25 mouse cellular contexts compared by ENCODE assay signal in genomic region chr9:47765323-47765722, GRCm38 (mm10).
DNase-seq lines count a peak whose midpoint lies in the region; ATAC-seq and TF ChIP-seq lines count a peak whose summit lies in the region.
"Had no signal": no experiment of that assay in that cellular context is flagged by ENCODE, and none has a peak within 500 bp of the region (broad histone marks: within the 10 kb centered on the region; RNA-seq: fewer than 3 reads in every experiment).

No protein-coding gene starts in this region.

- TF ChIP-seq EP300 in lung, postnatal 0 days (IDR thresholded peaks at IDR 0.05) = no peak

- no peak for TF ChIP-seq CTCF in forebrain, postnatal 0 days (IDR thresholded peaks at IDR 0.05; ENCODE audit: low read depth)
- no peak for TF ChIP-seq CTCF in lung, embryonic 14.5 days (IDR thresholded peaks at IDR 0.05; ENCODE audit: low read depth)
- TF ChIP-seq CTCF in lung, adult 2 months (IDR thresholded peaks at IDR 0.05; ENCODE audit: insufficient read depth, low read length) = no peak
- no peak for TF ChIP-seq CTCF in lung, postnatal 0 days (IDR thresholded peaks at IDR 0.05)

- 81% methylated on average over 13 of the region's 13 CpGs for WGBS in forebrain, embryonic 16.5 days
- 77% methylated on average over 13 of the region's 13 CpGs for WGBS in forebrain, postnatal 0 days
- 36% methylated on average over 13 of the region's 13 CpGs for WGBS in lung, embryonic 14.5 days
- WGBS in lung, adult 2 months = 47% methylated on average over 13 of the region's 13 CpGs
- WGBS in lung, postnatal 0 days = 43% methylated on average over 13 of the region's 13 CpGs

- no peak overlapping the region for H3K4me3 ChIP-seq in forebrain, embryonic 16.5 days (replicated peaks; ENCODE audit: low read length)
- no peak overlapping the region for H3K4me3 ChIP-seq in forebrain, postnatal 0 days (ENCODE audit: low read depth, low read length)
- no peak overlapping the region for H3K4me3 ChIP-seq in lung, embryonic 14.5 days (ENCODE audit: low read depth, low read length)
- no peak overlapping the region for H3K4me3 ChIP-seq in lung, adult 2 months (replicated peaks; ENCODE audit: extremely low read depth, low read depth, low read length)
- no peak overlapping the region for H3K4me3 ChIP-seq in lung, postnatal 0 days (ENCODE audit: low read depth, low read length)
- H3K4me3 ChIP-seq: embryonic facial prominence, embryonic 10.5 days; embryonic facial prominence, embryonic 13.5 days; erythroblast, embryonic 14.5 days; forebrain, embryonic 12.5 days; forebrain, embryonic 15.5 days; gastrocnemius, adult 2 months; hindbrain, embryonic 12.5 days; hindbrain, embryonic 15.5 days had no signal

- no peaks in the 10 kb centered on the region for H3K27me3 ChIP-seq in forebrain, embryonic 16.5 days (replicated peaks; ENCODE audit: control insufficient read depth, insufficient read depth, low read length)
- no peaks in the 10 kb centered on the region for H3K27me3 ChIP-seq in forebrain, postnatal 0 days (ENCODE audit: insufficient read depth, low read length)
- no peaks in the 10 kb centered on the region; the same call in 1 of the 2 replicates for H3K27me3 ChIP-seq in lung, embryonic 14.5 days (ENCODE audit: insufficient read depth, low read length)
- no peaks in the 10 kb centered on the region for H3K27me3 ChIP-seq in lung, postnatal 0 days (replicated peaks; ENCODE audit: insufficient read depth, low read length)
- H3K27me3 ChIP-seq: embryonic facial prominence, embryonic 13.5 days; forebrain, embryonic 15.5 days; hindbrain, embryonic 12.5 days; hindbrain, embryonic 15.5 days had no signal

- H3K36me3 ChIP-seq in forebrain, embryonic 16.5 days (ENCODE audit: control insufficient read depth, insufficient read depth) = no peaks in the 10 kb centered on the region
- no peaks in the 10 kb centered on the region for H3K36me3 ChIP-seq in forebrain, postnatal 0 days (ENCODE audit: insufficient read depth)
- no peaks in the 10 kb centered on the region for H3K36me3 ChIP-seq in lung, embryonic 14.5 days (ENCODE audit: insufficient read depth)
- no peaks in the 10 kb centered on the region for H3K36me3 ChIP-seq in lung, postnatal 0 days (ENCODE audit: insufficient read depth, low read length)
- H3K36me3 ChIP-seq: embryonic facial prominence, embryonic 10.5 days; embryonic facial prominence, embryonic 13.5 days; forebrain, embryonic 12.5 days; forebrain, embryonic 15.5 days; hindbrain, embryonic 12.5 days; hindbrain, embryonic 15.5 days had no signal

- H3K27ac ChIP-seq in forebrain, embryonic 16.5 days (ENCODE audit: low read length) = peak overlapping the region; percentile 17; the same call in 1 of the 2 replicates
- H3K27ac ChIP-seq in forebrain, postnatal 0 days (ENCODE audit: low read depth, low read length) = no peak overlapping the region
- H3K27ac ChIP-seq in lung, embryonic 14.5 days (ENCODE audit: low read depth) = no peak overlapping the region
- no peak overlapping the region for H3K27ac ChIP-seq in lung, postnatal 0 days (ENCODE audit: low read length)
- H3K27ac ChIP-seq: embryonic facial prominence, embryonic 10.5 days; embryonic facial prominence, embryonic 13.5 days; forebrain, embryonic 12.5 days; forebrain, embryonic 15.5 days; hindbrain, embryonic 12.5 days; hindbrain, embryonic 15.5 days had no signal

- peaks cover 17% of the 10 kb centered on the region for H3K4me1 ChIP-seq in forebrain, embryonic 16.5 days (replicated peaks; ENCODE audit: control insufficient read depth, insufficient read depth, low read length)
- peaks cover 4% of the 10 kb centered on the region for H3K4me1 ChIP-seq in forebrain, postnatal 0 days (ENCODE audit: insufficient read depth)
- H3K4me1 ChIP-seq in lung, embryonic 14.5 days (ENCODE audit: insufficient read depth) = peaks cover 3% of the 10 kb centered on the region
- H3K4me1 ChIP-seq in lung, adult 2 months (ENCODE audit: control insufficient read depth, insufficient read depth, low read length) = peaks cover 4% of the 10 kb centered on the region; the same call in 1 of the 2 replicates
- no peaks in the 10 kb centered on the region for H3K4me1 ChIP-seq in lung, postnatal 0 days (ENCODE audit: insufficient read depth, low read depth, low read length)

- H3K9ac ChIP-seq in forebrain, embryonic 16.5 days (replicated peaks; ENCODE audit: low read depth, low read length) = no peak overlapping the region
- no peak overlapping the region for H3K9ac ChIP-seq in forebrain, postnatal 0 days
- H3K9ac ChIP-seq in lung, embryonic 14.5 days = no peak overlapping the region
- H3K9ac ChIP-seq in lung, postnatal 0 days (replicated peaks; ENCODE audit: low read depth) = no peak overlapping the region
- H3K9ac ChIP-seq: embryonic facial prominence, embryonic 13.5 days; forebrain, embryonic 12.5 days; forebrain, embryonic 15.5 days; hindbrain, embryonic 12.5 days; hindbrain, embryonic 15.5 days had no signal

- H3K4me2 ChIP-seq in forebrain, embryonic 16.5 days (ENCODE audit: low read length) = no peak overlapping the region
- no peak overlapping the region for H3K4me2 ChIP-seq in forebrain, postnatal 0 days (ENCODE audit: low read depth)
- H3K4me2 ChIP-seq in lung, embryonic 14.5 days = peak overlapping the region; percentile 3; the same call in 1 of the 2 replicates
- 0 out of 2 replicates have a peak overlapping the region, but pooled peaks have one; percentile 8 for H3K4me2 ChIP-seq in lung, postnatal 0 days (replicated peaks; ENCODE audit: low read depth, low read length)
- H3K4me2 ChIP-seq: embryonic facial prominence, embryonic 13.5 days; forebrain, embryonic 12.5 days; forebrain, embryonic 15.5 days; heart, embryonic 11.5 days; hindbrain, embryonic 12.5 days; hindbrain, embryonic 15.5 days had no signal

- H3K9me3 ChIP-seq in forebrain, embryonic 16.5 days (ENCODE audit: control insufficient read depth, low read length) = no peaks in the 10 kb centered on the region
- no peaks in the 10 kb centered on the region for H3K9me3 ChIP-seq in forebrain, postnatal 0 days (ENCODE audit: low read length)
- no peaks in the 10 kb centered on the region for H3K9me3 ChIP-seq in lung, embryonic 14.5 days (ENCODE audit: low read depth, low read length)
- H3K9me3 ChIP-seq in lung, postnatal 0 days (ENCODE audit: low read length) = no peaks in the 10 kb centered on the region
- H3K9me3 ChIP-seq: embryonic facial prominence, embryonic 10.5 days; embryonic facial prominence, embryonic 13.5 days; forebrain, embryonic 12.5 days; forebrain, embryonic 15.5 days; hindbrain, embryonic 12.5 days; hindbrain, embryonic 15.5 days had no signal

- DNase-seq in forebrain, postnatal 0 days = no peak
- DNase-seq in lung, embryonic 14.5 days = peak; percentile 53
- no peak for DNase-seq in lung, adult 2 months
- no peak for DNase-seq in lung, postnatal 0 days (ENCODE audit: low spot score)
- DNase-seq in lung, postnatal 14 days = no peak
- DNase-seq: adrenal gland, adult 8-10 months; adrenal gland, postnatal 25 days; cerebellum, adult 11-12 months; cerebellum, adult 8-10 months; cerebellum, postnatal 10 days; cerebellum, postnatal 36 days; embryo, embryonic 11 days; gastrocnemius, adult 2 months; gastrocnemius, postnatal 14 days; heart, adult 11 months had no signal

- ATAC-seq in forebrain, embryonic 16.5 days = no peak
- no peak for ATAC-seq in forebrain, postnatal 0 days
- ATAC-seq in lung, embryonic 14.5 days (ENCODE audit: insufficient read depth) = no peak
- no peak for ATAC-seq in lung, postnatal 0 days
- ATAC-seq: activated CD4-positive, CD25-positive, alpha-beta regulatory T cell, adult 4 months; forebrain, embryonic 15.5 days had no signal

- no peak for TF ChIP-seq POLR2A in lung, adult 2 months (IDR thresholded peaks at IDR 0.05; ENCODE audit: borderline replicate concordance, extremely low read depth, low read depth, low read length)

Comparison
In these comparisons a context has a peak if more than half of its experiments do, and no peak if none do; other contexts are left out.
1. H3K4me2 ChIP-seq: peak in lung, embryonic 14.5 days (single experiment) and lung, postnatal 0 days (single experiment); none in forebrain, embryonic 16.5 days (single experiment) and forebrain, postnatal 0 days (single experiment).